Mouse (Mus musculus) lung, postnatal 36 days (tissue): Measurements from ENCODE around the gene Fzd5.
A peak's percentile ranks its signal among the peaks of the same experiment; 100 is the strongest.

Experiments used
- DNase-seq: peaks from one replicate; pipeline ENCODE4 v3.0.0; 2022; ENCODE audit warnings: mixed read lengths

The Fzd5 gene

GRCm38 (mm10) chr1:64737502-64738179, at the start of gene Fzd5:
Gene Fzd5 (minus strand): TSS chr1:64737751.
- DNase-seq, result peak; percentile 96

GRCm38 (mm10) chr1:64779863-64780262, 42.3 kb upstream of the Fzd5 start:
- no peak for DNase-seq

GRCm38 (mm10) chr1:64779415-64779814, 41.9 kb upstream of the Fzd5 start:
- no peak for DNase-seq

- no peak for DNase-seq
These were observed 35.8 kb upstream of the Fzd5 start for GRCm38 (mm10) chr1:64773305-64773704.

GRCm38 (mm10) chr1:64770169-64770568, 32.6 kb upstream of the Fzd5 start:
- no peak for DNase-seq

- no peak for DNase-seq
These were observed 24.1 kb upstream of the Fzd5 start for GRCm38 (mm10) chr1:64761646-64762045.

- DNase-seq, result peak; percentile 6
These were observed 20.2 kb upstream of the Fzd5 start for GRCm38 (mm10) chr1:64757766-64758165.

GRCm38 (mm10) chr1:64757254-64757653, 19.7 kb upstream of the Fzd5 start:
- DNase-seq, result peak; percentile 75

GRCm38 (mm10) chr1:64756640-64757030, 19.1 kb upstream of the Fzd5 start:
- peak; percentile 19 for DNase-seq

GRCm38 (mm10) chr1:64755971-64756639, 18.6 kb upstream of the Fzd5 start:
- peak; percentile 57 for DNase-seq

GRCm38 (mm10) chr1:64754658-64755057, 17.1 kb upstream of the Fzd5 start:
- no peak for DNase-seq

- peak; percentile 58 for DNase-seq
These were observed 16.1 kb upstream of the Fzd5 start for GRCm38 (mm10) chr1:64753668-64754067.

- DNase-seq, result peak; percentile 89
These were observed 15.6 kb upstream of the Fzd5 start for GRCm38 (mm10) chr1:64753109-64753508.

- DNase-seq, result no peak
These were observed 7.1 kb upstream of the Fzd5 start for GRCm38 (mm10) chr1:64744616-64745015.

- no peak for DNase-seq
These were observed 5.3 kb upstream of the Fzd5 start for GRCm38 (mm10) chr1:64742741-64743408.

- peak; percentile 72 for DNase-seq
These were observed 1.1 kb upstream of the Fzd5 start for GRCm38 (mm10) chr1:64738661-64739082.

- peak; percentile 47 for DNase-seq
These were observed 617 bp upstream of the Fzd5 start for GRCm38 (mm10) chr1:64738180-64738555.

GRCm38 (mm10) chr1:64736681-64737501, 660 bp downstream of the Fzd5 start:
- DNase-seq, result peak; percentile 47

- peak; percentile 59 for DNase-seq
These were observed 1.5 kb downstream of the Fzd5 start for GRCm38 (mm10) chr1:64735781-64736680.

GRCm38 (mm10) chr1:64734771-64735750, 2.5 kb downstream of the Fzd5 start:
- DNase-seq, result peak; percentile 41
